Comparison of ENCODE assay signal across 8 mouse cellular contexts in the genomic region with DNA sequence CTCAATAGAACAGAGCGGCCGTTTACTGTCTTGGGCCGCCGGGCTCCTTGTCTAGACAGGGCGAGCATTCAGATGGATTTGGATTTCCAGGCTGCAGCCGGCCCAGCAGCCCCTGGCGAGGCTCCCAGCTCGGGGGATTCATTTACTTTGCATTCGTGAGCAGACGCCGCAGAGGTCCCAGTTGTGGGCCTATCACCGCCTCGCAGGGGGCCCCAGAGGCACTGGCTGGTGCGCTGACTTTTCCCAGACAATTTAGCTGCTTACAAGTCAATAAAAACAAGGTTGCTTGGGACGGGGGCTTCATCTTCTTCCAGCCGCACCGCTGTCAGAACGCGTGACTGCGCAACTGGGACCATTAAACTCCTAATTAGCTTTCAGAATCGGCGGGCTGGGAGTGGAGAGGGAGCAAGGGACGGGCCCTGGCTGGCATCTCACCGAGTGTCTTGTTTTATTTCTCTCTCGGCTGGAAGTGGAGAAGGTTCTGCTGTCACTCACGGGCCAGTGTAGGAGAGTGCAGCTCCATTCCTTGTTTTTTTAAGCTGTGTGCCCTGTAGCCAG.
DNase-seq lines count a peak whose midpoint lies in the region; ATAC-seq and TF ChIP-seq lines count a peak whose summit lies in the region.

No protein-coding gene starts in this region.

- TF ChIP-seq CTCF in stomach, postnatal 0 days (IDR thresholded peaks at IDR 0.05; ENCODE audit: low read depth), result no peak

- H3K9me3 ChIP-seq in hindbrain, embryonic 13.5 days, result no peaks in the 10 kb centered on the region
- no peaks in the 10 kb centered on the region for H3K9me3 ChIP-seq in stomach, postnatal 0 days (ENCODE audit: control insufficient read depth, low read length)

- WGBS in hindbrain, embryonic 13.5 days, result 2% methylated on average over 26 of the region's 26 CpGs
- 13% methylated on average over 26 of the region's 26 CpGs for WGBS in stomach, postnatal 0 days

- H3K4me1 ChIP-seq in hindbrain, embryonic 13.5 days (replicated peaks), result peaks cover 63% of the 10 kb centered on the region
- 0 out of 2 replicates have a peak, but pooled peaks cover 3% of the 10 kb centered on the region for H3K4me1 ChIP-seq in stomach, postnatal 0 days (replicated peaks; ENCODE audit: control insufficient read depth, insufficient read depth)

- 0 out of 2 replicates have a peak overlapping the region, but pooled peaks have one; percentile 15 for H3K4me3 ChIP-seq in hindbrain, embryonic 13.5 days
- H3K4me3 ChIP-seq in stomach, postnatal 0 days (ENCODE audit: low read depth, low read length), result no peak overlapping the region

- H3K9ac ChIP-seq in hindbrain, embryonic 13.5 days, result peak overlapping the region; percentile 5; the same call in 1 of the 2 replicates
- 0 out of 2 replicates have a peak overlapping the region, but pooled peaks have one; percentile 38 for H3K9ac ChIP-seq in stomach, postnatal 0 days (ENCODE audit: low read length)

- H3K27ac ChIP-seq in hindbrain, embryonic 13.5 days, result peak overlapping the region; percentile 85
- peak overlapping the region; percentile 30; the same call in 1 of the 2 replicates for H3K27ac ChIP-seq in stomach, postnatal 0 days (replicated peaks)

- ATAC-seq in cerebellum, adult (ENCODE audit: insufficient number of reproducible peaks, low FRiP score, low TSS enrichment), result no peak
- peak; percentile 77 for ATAC-seq in hindbrain, embryonic 13.5 days (ENCODE audit: low FRiP score)
- peak; percentile 33; the same call in 1 of the 2 replicates for ATAC-seq in stomach, postnatal 0 days (ENCODE audit: low FRiP score, low TSS enrichment)
- ATAC-seq in granulocyte monocyte progenitor cell, adult 5-6 weeks (replicated peaks; ENCODE audit: poor library complexity, severe bottlenecking), result no peak

- no peaks in the 10 kb centered on the region for H3K36me3 ChIP-seq in hindbrain, embryonic 13.5 days
- no peaks in the 10 kb centered on the region for H3K36me3 ChIP-seq in stomach, postnatal 0 days (ENCODE audit: control insufficient read depth, insufficient read depth, low read length)

- H3K4me2 ChIP-seq in hindbrain, embryonic 13.5 days, result peak overlapping the region; percentile 48
- H3K4me2 ChIP-seq in stomach, postnatal 0 days (replicated peaks; ENCODE audit: low read depth), result peak overlapping the region; percentile 36

- DNase-seq in cerebellum, adult 8-10 months, result peak; percentile 6
- DNase-seq in right cerebral cortex, adult 2 months (ENCODE audit: low spot score in 2 of 2), result peak; percentile 19 to 28
- no peak for DNase-seq in right cerebral cortex, adult 18-20 months
- peak; percentile 7 for DNase-seq in lung, postnatal 36 days
- peak; percentile 51 for DNase-seq in stomach, postnatal 0 days (ENCODE audit: low spot score)

- no peak for TF ChIP-seq EP300 in stomach, postnatal 0 days (optimal IDR thresholded peaks at IDR 0.05)

- H3K27me3 ChIP-seq in hindbrain, embryonic 13.5 days, result peaks cover 17% of the 10 kb centered on the region; the same call in 1 of the 2 replicates
- no peaks in the 10 kb centered on the region for H3K27me3 ChIP-seq in stomach, postnatal 0 days (ENCODE audit: control insufficient read depth, insufficient read depth, low read length)

Comparison
In these comparisons a context has a peak if more than half of its experiments do, and no peak if none do; other contexts are left out.
1. ATAC-seq: peak in hindbrain, embryonic 13.5 days (single experiment) and stomach, postnatal 0 days (single experiment); none in cerebellum, adult (single experiment) and granulocyte monocyte progenitor cell, adult 5-6 weeks (single experiment).